Mouse (Mus musculus): ENCODE results near the gene Znhit6. TPM values are rescaled to one million over a fixed set of nuclear protein-coding genes. Genes with fewer than 3 reads are reported as not detected.

Gene Znhit6
- polyA plus RNA-seq, 1 experiment from 2014 or later, result 43.0 TPM

GRCm38 (mm10) chr3:145628643-145629042, 52.6 kb downstream of the Znhit6 start:
- Histone ChIP-seq H3K27me3 (ENCODE audit: control insufficient read depth, insufficient read depth, low read length) (no peaks in the 10 kb centered on the region), H3K4me3 (ENCODE audit: low read depth, low read length) (no peak overlapping the region), H3K4me2 (replicated peaks; ENCODE audit: low read depth, low read length) (no peak overlapping the region), H3K9me3 (ENCODE audit: control insufficient read depth, low read length) (no peaks in the 10 kb centered on the region), H3K27ac (ENCODE audit: low read depth, low read length) (no peak overlapping the region), H3K9ac (ENCODE audit: low read depth, low read length) (no peak overlapping the region), H3K4me1 (replicated peaks; ENCODE audit: control insufficient read depth, insufficient read depth, low read length) (no peaks in the 10 kb centered on the region), H3K36me3 (ENCODE audit: control insufficient read depth, insufficient read depth, low read length) (no peaks in the 10 kb centered on the region)
- 75% methylated on average over 5 of the region's 5 CpGs for WGBS
- DNase-seq (ENCODE audit: low spot score), result no peak
- ATAC-seq (ENCODE audit: low FRiP score), result no peak

- H3K36me3 ChIP-seq (ENCODE audit: control insufficient read depth, insufficient read depth, low read length), result no peaks in the 10 kb centered on the region
- no peak overlapping the region for H3K27ac ChIP-seq (ENCODE audit: low read depth, low read length)
- ATAC-seq (ENCODE audit: low FRiP score), result no peak
These were observed 56.9 kb downstream of the Znhit6 start for GRCm38 (mm10) chr3:145632888-145633287.

GRCm38 (mm10) chr3:145634002-145634710, 58.2 kb downstream of the Znhit6 start:
- H3K36me3 ChIP-seq (ENCODE audit: control insufficient read depth, insufficient read depth, low read length), result no peaks in the 10 kb centered on the region
- H3K9ac ChIP-seq (ENCODE audit: low read depth, low read length), result no peak overlapping the region
- WGBS, result 76% methylated on average over 14 of the region's 14 CpGs
- H3K27me3 ChIP-seq (ENCODE audit: control insufficient read depth, insufficient read depth, low read length), result no peaks in the 10 kb centered on the region
- no peak overlapping the region for H3K4me2 ChIP-seq (replicated peaks; ENCODE audit: low read depth, low read length)
- DNase-seq (ENCODE audit: low spot score) (no peak), ATAC-seq (ENCODE audit: low FRiP score) (no peak)
- no peaks in the 10 kb centered on the region for H3K4me1 ChIP-seq (replicated peaks; ENCODE audit: control insufficient read depth, insufficient read depth, low read length)
- no peak overlapping the region for H3K4me3 ChIP-seq (ENCODE audit: low read depth, low read length)
- H3K9me3 ChIP-seq (ENCODE audit: control insufficient read depth, low read length), result no peaks in the 10 kb centered on the region
- no peak overlapping the region for H3K27ac ChIP-seq (ENCODE audit: low read depth, low read length)

More at GRCm38 (mm10) chr3:145632888-145633287, 56.9 kb downstream of the Znhit6 start:
- Histone ChIP-seq H3K27me3 (ENCODE audit: control insufficient read depth, insufficient read depth, low read length) (no peaks in the 10 kb centered on the region), H3K4me2 (replicated peaks; ENCODE audit: low read depth, low read length) (no peak overlapping the region), H3K9ac (ENCODE audit: low read depth, low read length) (no peak overlapping the region), H3K4me1 (replicated peaks; ENCODE audit: control insufficient read depth, insufficient read depth, low read length) (no peaks in the 10 kb centered on the region), H3K9me3 (ENCODE audit: control insufficient read depth, low read length) (no peaks in the 10 kb centered on the region), H3K4me3 (ENCODE audit: low read depth, low read length) (no peak overlapping the region)
- no peak for DNase-seq (ENCODE audit: low spot score)
- WGBS, result 18% methylated on average over 6 of the region's 6 CpGs

- Histone ChIP-seq H3K9ac (ENCODE audit: low read depth, low read length) (no peak overlapping the region), H3K27ac (ENCODE audit: low read depth, low read length) (no peak overlapping the region), H3K4me1 (replicated peaks; ENCODE audit: control insufficient read depth, insufficient read depth, low read length) (no peaks in the 10 kb centered on the region), H3K27me3 (ENCODE audit: control insufficient read depth, insufficient read depth, low read length) (no peaks in the 10 kb centered on the region), H3K9me3 (ENCODE audit: control insufficient read depth, low read length) (no peaks in the 10 kb centered on the region), H3K4me2 (replicated peaks; ENCODE audit: low read depth, low read length) (no peak overlapping the region), H3K36me3 (ENCODE audit: control insufficient read depth, insufficient read depth, low read length) (no peaks in the 10 kb centered on the region), H3K4me3 (ENCODE audit: low read depth, low read length) (no peak overlapping the region)
- 78% methylated on average over 4 of the region's 4 CpGs for WGBS
- no peak for DNase-seq (ENCODE audit: low spot score)
- ATAC-seq (ENCODE audit: low FRiP score), result peak; percentile 59; the same call in 1 of the 2 replicates
These were observed 64.2 kb downstream of the Znhit6 start for GRCm38 (mm10) chr3:145640170-145640569.

GRCm38 (mm10) chr3:145640583-145640982, 64.6 kb downstream of the Znhit6 start:
- H3K4me2 ChIP-seq (replicated peaks; ENCODE audit: low read depth, low read length), result no peak overlapping the region
- WGBS, result 82% methylated on average over 4 of the region's 4 CpGs
- H3K27ac ChIP-seq (ENCODE audit: low read depth, low read length), result no peak overlapping the region
- H3K9ac ChIP-seq (ENCODE audit: low read depth, low read length), result no peak overlapping the region
- no peak overlapping the region for H3K4me3 ChIP-seq (ENCODE audit: low read depth, low read length)
- no peaks in the 10 kb centered on the region for H3K4me1 ChIP-seq (replicated peaks; ENCODE audit: control insufficient read depth, insufficient read depth, low read length)
- H3K27me3 ChIP-seq (ENCODE audit: control insufficient read depth, insufficient read depth, low read length), result no peaks in the 10 kb centered on the region
- no peak for DNase-seq (ENCODE audit: low spot score)
- no peaks in the 10 kb centered on the region for H3K9me3 ChIP-seq (ENCODE audit: control insufficient read depth, low read length)
- H3K36me3 ChIP-seq (ENCODE audit: control insufficient read depth, insufficient read depth, low read length), result no peaks in the 10 kb centered on the region
- ATAC-seq (ENCODE audit: low FRiP score), result no peak

GRCm38 (mm10) chr3:145641036-145641685, 65.2 kb downstream of the Znhit6 start:
- no peaks in the 10 kb centered on the region; the same call in 1 of the 2 replicates for H3K4me1 ChIP-seq (replicated peaks; ENCODE audit: control insufficient read depth, insufficient read depth, low read length)

GRCm38 (mm10) chr3:145641878-145642277, 65.9 kb downstream of the Znhit6 start:
- no peaks in the 10 kb centered on the region for H3K36me3 ChIP-seq (ENCODE audit: control insufficient read depth, insufficient read depth, low read length)
- ATAC-seq (ENCODE audit: low FRiP score) (no peak), DNase-seq (ENCODE audit: low spot score) (no peak)
- no peaks in the 10 kb centered on the region for H3K9me3 ChIP-seq (ENCODE audit: control insufficient read depth, low read length)
- H3K27me3 ChIP-seq (ENCODE audit: control insufficient read depth, insufficient read depth, low read length), result no peaks in the 10 kb centered on the region
- no peak overlapping the region for H3K9ac ChIP-seq (ENCODE audit: low read depth, low read length)
- H3K4me2 ChIP-seq (replicated peaks; ENCODE audit: low read depth, low read length), result no peak overlapping the region
- 86% methylated on average over 3 of the region's 3 CpGs for WGBS
- no peak overlapping the region for H3K4me3 ChIP-seq (ENCODE audit: low read depth, low read length)
- H3K27ac ChIP-seq (ENCODE audit: low read depth, low read length), result no peak overlapping the region
- H3K4me1 ChIP-seq (replicated peaks; ENCODE audit: control insufficient read depth, insufficient read depth, low read length), result no peaks in the 10 kb centered on the region; the same call in 1 of the 2 replicates

More at GRCm38 (mm10) chr3:145641036-145641685, 65.2 kb downstream of the Znhit6 start:
- Histone ChIP-seq H3K4me3 (ENCODE audit: low read depth, low read length) (no peak overlapping the region), H3K9me3 (ENCODE audit: control insufficient read depth, low read length) (no peaks in the 10 kb centered on the region), H3K4me2 (replicated peaks; ENCODE audit: low read depth, low read length) (no peak overlapping the region), H3K9ac (ENCODE audit: low read depth, low read length) (no peak overlapping the region), H3K36me3 (ENCODE audit: control insufficient read depth, insufficient read depth, low read length) (no peaks in the 10 kb centered on the region), H3K27ac (ENCODE audit: low read depth, low read length) (no peak overlapping the region), H3K27me3 (ENCODE audit: control insufficient read depth, insufficient read depth, low read length) (no peaks in the 10 kb centered on the region)
- whole genome bisulfite sequencing, result 84% methylated on average over 5 of the region's 5 CpGs
- no peak for DNase-seq (ENCODE audit: low spot score)
- ATAC-seq (ENCODE audit: low FRiP score), result no peak

- no peak overlapping the region for H3K27ac ChIP-seq (ENCODE audit: low read depth, low read length)
- no peak for ATAC-seq (ENCODE audit: low FRiP score)
- DNase-seq (ENCODE audit: low spot score), result no peak
- no peaks in the 10 kb centered on the region for H3K36me3 ChIP-seq (ENCODE audit: control insufficient read depth, insufficient read depth, low read length)
- H3K4me3 ChIP-seq (ENCODE audit: low read depth, low read length), result no peak overlapping the region
- H3K4me2 ChIP-seq (replicated peaks; ENCODE audit: low read depth, low read length), result no peak overlapping the region
- no peak overlapping the region for H3K9ac ChIP-seq (ENCODE audit: low read depth, low read length)
- 50% methylated on average over 11 of the region's 11 CpGs for WGBS
- H3K4me1 ChIP-seq (replicated peaks; ENCODE audit: control insufficient read depth, insufficient read depth, low read length), result no peaks in the 10 kb centered on the region; the same call in 1 of the 2 replicates
- H3K27me3 ChIP-seq (ENCODE audit: control insufficient read depth, insufficient read depth, low read length), result no peaks in the 10 kb centered on the region
- H3K9me3 ChIP-seq (ENCODE audit: control insufficient read depth, low read length), result no peaks in the 10 kb centered on the region
These were observed 66.9 kb downstream of the Znhit6 start for GRCm38 (mm10) chr3:145642861-145643260.

- Histone ChIP-seq H3K27me3 (ENCODE audit: control insufficient read depth, insufficient read depth, low read length) (peaks cover 7% of the 10 kb centered on the region; the same call in 1 of the 2 replicates), H3K4me3 (ENCODE audit: low read depth, low read length) (no peak overlapping the region), H3K36me3 (ENCODE audit: control insufficient read depth, insufficient read depth, low read length) (no peaks in the 10 kb centered on the region), H3K9ac (ENCODE audit: low read depth, low read length) (no peak overlapping the region), H3K4me1 (replicated peaks; ENCODE audit: control insufficient read depth, insufficient read depth, low read length) (peaks cover 6% of the 10 kb centered on the region), H3K27ac (ENCODE audit: low read depth, low read length) (no peak overlapping the region), H3K4me2 (replicated peaks; ENCODE audit: low read depth, low read length) (no peak overlapping the region), H3K9me3 (ENCODE audit: control insufficient read depth, low read length) (no peaks in the 10 kb centered on the region)
- WGBS, result 70% methylated on average over 6 of the region's 6 CpGs
- no peak for ATAC-seq (ENCODE audit: low FRiP score)
- no peak for DNase-seq (ENCODE audit: low spot score)
These were observed 69.5 kb downstream of the Znhit6 start for GRCm38 (mm10) chr3:145645463-145645862.

All from hindbrain, embryonic 11.5 days (tissue).